Mouse (Mus musculus) spleen, postnatal 14 days (tissue): Measurements from ENCODE around the gene Cntn4.
A peak's percentile ranks its signal among the peaks of the same experiment; 100 is the strongest.

Experiments used
- DNase-seq, 2 experiments: peaks; one replicate each; pipeline ENCODE4 v3.0.0; 2021 to 2022; ENCODE audit warnings: low spot score in 2 of 2

Cntn4 gene

GRCm38 (mm10) chr6:106645496-106646211, 968.2 kb downstream of the Cntn4 start:
- no peak for DNase-seq

- DNase-seq: no peak
These were observed 969.5 kb downstream of the Cntn4 start for GRCm38 (mm10) chr6:106646945-106647344.

- DNase-seq: peak; percentile 10 to 35
These were observed 986.6 kb downstream of the Cntn4 start for GRCm38 (mm10) chr6:106663780-106664651.

GRCm38 (mm10) chr6:106675581-106675980, 998.1 kb downstream of the Cntn4 start:
- peak in 1 of 2 experiments; percentile 1 for DNase-seq

GRCm38 (mm10) chr6:106701931-106702330, 1024.5 kb downstream of the Cntn4 start:
- no peak for DNase-seq

- DNase-seq: no peak
These were observed 1028.1 kb downstream of the Cntn4 start for GRCm38 (mm10) chr6:106705506-106706035.

GRCm38 (mm10) chr6:106725642-106726041, 1048.2 kb downstream of the Cntn4 start:
- no peak for DNase-seq

- DNase-seq: no peak
These were observed 1048.6 kb downstream of the Cntn4 start for GRCm38 (mm10) chr6:106726078-106726477.

- DNase-seq: no peak
These were observed 1050.2 kb downstream of the Cntn4 start for GRCm38 (mm10) chr6:106727703-106728102.

- no peak for DNase-seq
These were observed 1052.3 kb downstream of the Cntn4 start for GRCm38 (mm10) chr6:106729682-106730314.

- no peak for DNase-seq
These were observed 1055.1 kb downstream of the Cntn4 start for GRCm38 (mm10) chr6:106732563-106732962.

- no peak for DNase-seq
These were observed 1060.8 kb downstream of the Cntn4 start for GRCm38 (mm10) chr6:106738229-106738628.

GRCm38 (mm10) chr6:106740244-106740825, 1062.9 kb downstream of the Cntn4 start:
- no peak for DNase-seq

- no peak for DNase-seq
These were observed 1066.2 kb downstream of the Cntn4 start for GRCm38 (mm10) chr6:106743556-106744233.

- DNase-seq: no peak
These were observed 1068.4 kb downstream of the Cntn4 start for GRCm38 (mm10) chr6:106745673-106746394.

- DNase-seq: no peak
These were observed 1069.8 kb downstream of the Cntn4 start for GRCm38 (mm10) chr6:106747251-106747650.

- DNase-seq: no peak
These were observed 1070.3 kb downstream of the Cntn4 start for GRCm38 (mm10) chr6:106747804-106748203.
